Mouse (Mus musculus): ENCODE results near the gene Npm3. TPM values are rescaled to one million over a fixed set of nuclear protein-coding genes. Genes with fewer than 3 reads are reported as not detected.
A peak's percentile ranks its signal among the peaks of the same experiment; 100 is the strongest.

Npm3 gene
- total RNA-seq, 2 experiments from 2014 or later = 6.1 to 7.4 TPM

GRCm38 (mm10) chr19:45736241-45736640 lies 13.2 kb downstream of the Npm3 start:
- no peak for DNase-seq (ENCODE audit: low spot score in 2 of 2)

GRCm38 (mm10) chr19:45734762-45735161 lies 14.6 kb downstream of the Npm3 start:
- DNase-seq (ENCODE audit: low spot score in 2 of 2) = no peak

DNA sequence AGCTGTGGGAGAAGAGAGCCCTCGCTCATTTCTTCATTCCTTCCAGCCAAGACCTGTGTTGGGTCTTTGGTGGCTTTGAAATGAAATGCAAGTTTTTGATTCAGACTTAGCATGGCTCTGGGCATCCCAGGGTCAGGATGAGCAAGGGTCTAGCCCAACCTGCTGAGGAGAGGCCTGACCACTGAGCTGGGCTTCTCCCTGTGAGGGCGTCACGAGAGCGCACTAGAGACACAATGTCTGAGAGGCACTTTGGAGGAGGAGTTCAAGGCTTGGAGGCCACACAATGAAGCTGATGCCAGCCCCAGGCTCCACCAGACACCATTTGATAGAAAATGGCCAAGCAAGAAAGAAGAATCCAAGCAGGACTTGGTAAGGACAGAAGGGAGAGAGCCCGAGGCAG lies 15.2 kb downstream of the Npm3 start:
- DNase-seq (ENCODE audit: low spot score in 2 of 2) = no peak

- no peak for DNase-seq (ENCODE audit: low spot score in 2 of 2)
These were observed 15.8 kb downstream of the Npm3 start for GRCm38 (mm10) chr19:45733564-45733963.

DNA sequence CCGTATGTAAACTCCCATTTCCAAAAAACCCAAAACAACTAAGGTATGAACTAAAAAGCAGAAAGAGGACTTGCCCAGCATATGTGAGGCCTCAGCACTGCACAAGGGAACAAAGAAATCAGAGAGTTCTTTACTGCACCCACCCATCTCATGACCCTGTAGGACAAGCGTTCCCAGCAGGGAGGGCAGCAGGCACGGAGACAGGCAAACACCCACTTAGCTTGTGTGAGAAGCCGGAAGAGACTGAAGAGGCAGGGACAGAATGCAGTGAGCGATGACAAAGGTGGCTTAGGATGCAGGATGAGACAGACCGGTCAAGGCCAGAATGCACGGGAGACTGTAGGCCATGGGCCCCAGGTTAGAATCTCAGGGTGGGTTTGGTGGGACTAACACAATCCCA lies 17.7 kb downstream of the Npm3 start:
- no peak for DNase-seq (ENCODE audit: low spot score in 2 of 2)

DNA sequence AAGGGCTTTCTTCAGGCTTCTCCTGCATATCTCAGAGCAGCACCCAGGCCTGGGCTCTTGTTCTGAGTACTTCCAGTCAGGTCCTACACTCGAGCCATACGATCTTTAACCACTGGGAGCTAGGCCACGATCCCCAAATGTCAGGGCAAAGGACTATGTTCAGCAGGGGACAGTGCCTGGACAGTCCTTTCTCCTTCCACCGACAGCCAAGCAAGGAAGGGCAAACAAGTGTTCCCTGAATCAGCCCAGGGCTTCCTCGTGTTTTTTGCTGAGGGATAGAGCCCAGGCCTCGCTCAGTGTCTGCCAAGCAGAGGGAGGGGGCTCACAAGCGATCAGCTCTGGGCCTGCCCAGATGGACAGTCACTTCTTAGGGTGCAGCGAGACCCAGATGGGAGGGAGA lies 19.3 kb downstream of the Npm3 start:
- no peak for DNase-seq (ENCODE audit: low spot score in 2 of 2)

DNA sequence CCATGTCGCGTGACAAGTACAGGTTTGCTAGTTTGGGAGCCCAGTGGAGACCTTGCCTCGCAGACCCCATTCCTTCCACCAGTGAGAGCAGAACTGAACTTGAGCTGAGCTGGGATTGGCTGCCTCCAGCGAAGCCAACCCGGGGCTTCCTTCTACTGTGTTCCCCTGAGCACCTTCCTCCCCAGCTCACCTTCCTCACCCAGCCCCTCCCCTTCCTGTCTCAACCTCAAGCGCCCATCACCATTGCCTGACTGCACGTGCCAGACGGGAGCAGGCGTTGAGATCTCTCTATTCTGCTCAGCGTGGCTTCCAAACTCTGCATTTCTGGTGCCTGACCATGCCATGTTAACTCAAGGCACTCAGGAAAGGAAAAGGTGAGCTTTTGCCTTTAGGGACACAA lies 22.2 kb downstream of the Npm3 start:
- no peak for DNase-seq (ENCODE audit: low spot score in 2 of 2)

DNA sequence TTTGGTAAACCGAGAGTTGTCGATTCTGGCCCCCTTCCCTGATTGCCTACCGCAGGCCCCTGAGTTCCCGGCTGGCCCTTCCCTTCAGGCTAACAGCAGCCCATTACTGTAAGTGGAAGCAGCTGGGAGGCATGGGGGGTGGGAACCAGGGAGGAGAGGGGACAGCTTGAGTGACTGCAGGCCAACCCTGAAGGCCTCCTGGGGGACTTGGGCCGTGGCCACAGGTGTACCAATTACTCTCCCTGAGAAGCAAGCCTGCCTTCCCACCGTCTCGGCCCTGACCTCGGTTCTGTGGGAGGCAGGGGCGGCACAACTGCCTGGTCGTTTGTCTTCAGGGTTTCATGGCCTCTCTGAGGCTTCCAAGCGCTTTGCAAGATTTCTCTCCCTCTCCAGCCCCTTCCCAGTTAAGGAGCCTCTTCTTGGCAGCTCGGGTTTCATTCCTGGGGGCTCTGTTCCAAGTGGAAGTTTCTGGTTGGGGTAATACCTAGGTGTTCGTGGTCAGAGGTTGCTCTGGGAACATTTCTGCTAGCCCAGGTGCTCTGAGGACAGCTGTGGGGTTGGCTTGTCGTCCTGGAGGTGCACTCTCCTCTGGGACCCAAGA lies 23.6 kb downstream of the Npm3 start:
- no peak for DNase-seq (ENCODE audit: low spot score in 2 of 2)

DNA sequence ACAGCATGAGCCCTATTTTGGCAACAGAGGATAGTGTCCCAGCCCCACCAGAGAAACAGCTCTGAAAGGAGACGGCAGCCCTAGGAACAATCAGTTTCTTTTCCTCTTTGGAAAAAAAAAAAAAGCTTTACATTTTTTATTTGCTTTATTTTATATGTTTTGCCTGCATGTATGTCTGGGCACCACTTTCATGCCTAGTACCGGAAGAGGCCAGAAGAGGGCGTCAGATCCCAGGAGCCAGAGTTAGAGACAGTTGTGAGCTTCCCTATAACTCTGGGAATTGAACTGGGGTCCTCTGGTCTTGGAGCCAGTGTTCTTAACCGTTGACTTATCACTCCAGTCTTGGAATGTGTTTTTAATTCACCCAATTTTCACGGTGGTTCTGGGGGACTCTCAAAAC lies 27.2 kb downstream of the Npm3 start:
- no peak for DNase-seq (ENCODE audit: low spot score in 2 of 2)

- no peak for DNase-seq (ENCODE audit: low spot score in 2 of 2)
These were observed 31.1 kb downstream of the Npm3 start for GRCm38 (mm10) chr19:45718286-45718685.

GRCm38 (mm10) chr19:45717493-45718220 lies 31.7 kb downstream of the Npm3 start:
- DNase-seq (ENCODE audit: low spot score in 2 of 2) = peak; percentile 9 to 33

- no peak for DNase-seq (ENCODE audit: low spot score in 2 of 2)
These were observed 40.7 kb downstream of the Npm3 start for GRCm38 (mm10) chr19:45708704-45709103.

Other genes starting within 250 kb of the Npm3 start
- gene Poll, start 189.1 kb downstream of the Npm3 start, total RNA-seq (2021) = 1 to 10 TPM; 9.4 to 9.6 TPM
- 10 to 100 TPM; 69.3 to 74.5 TPM for gene Gm17018, start 189.0 kb downstream of the Npm3 start, total RNA-seq (2021)
- gene Fbxw4, start 89.3 kb downstream of the Npm3 start, total RNA-seq (2021) = 10 to 100 TPM; 31.6 to 36.4 TPM
- not detected for gene Fgf8, start 6.7 kb downstream of the Npm3 start, total RNA-seq (2021)
- 100 to 1,000 TPM; 158 to 165 TPM for gene Mgea5, start 34.2 kb upstream of the Npm3 start, total RNA-seq (2021)
- 100 to 1,000 TPM; 148 to 164 TPM for gene Kcnip2, start 66.5 kb upstream of the Npm3 start, total RNA-seq (2021)
- gene Armh3, start 248.9 kb upstream of the Npm3 start, total RNA-seq (2021) = 10 to 100 TPM; 17.5 to 20.2 TPM

All from left cerebral cortex, adult 18-20 months (tissue).